Mouse (Mus musculus) retina, embryonic 14.5 days (tissue): ENCODE results near the gene Rab24.

ENCODE experiments used
- DNase-seq: peaks from one replicate; pipeline ENCODE4 v3.0.0-alpha.2; 2015; ENCODE audit warnings: low spot score

Gene Rab24

DNA sequence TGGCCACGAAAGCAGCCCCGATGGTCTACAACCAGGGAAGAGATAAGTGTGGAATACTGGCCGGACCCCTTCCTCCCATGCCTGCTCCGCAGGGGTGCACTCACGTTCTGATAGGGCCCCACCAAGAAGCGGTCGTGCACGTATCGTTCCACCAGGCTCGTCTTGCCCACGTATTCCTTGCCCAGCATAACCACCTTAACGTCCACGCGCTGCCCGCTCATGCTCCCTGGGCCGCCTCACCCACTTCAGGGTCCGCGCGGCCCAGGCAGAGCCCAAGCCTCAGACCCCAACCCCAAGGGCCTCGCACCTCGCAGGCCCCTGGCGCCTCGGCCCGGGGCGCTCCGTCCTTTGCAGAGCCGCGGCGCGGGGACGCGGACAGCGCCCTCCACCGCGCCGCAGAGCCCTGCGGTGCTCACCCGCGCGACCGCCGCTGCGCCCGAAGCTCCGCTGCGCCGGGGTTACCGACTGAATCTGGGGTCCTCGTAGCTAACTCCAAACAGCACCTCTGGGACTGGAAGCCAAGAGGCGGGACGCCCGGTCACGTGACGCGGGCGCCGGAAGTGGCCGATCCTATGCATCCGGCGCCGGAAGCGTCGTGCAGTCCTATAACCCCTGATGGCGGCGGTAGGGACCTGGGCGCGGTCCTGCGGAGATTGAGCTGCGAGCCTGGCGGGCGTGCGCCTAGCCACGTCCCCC is at the start of gene Rab24:
Gene Rab24, minus strand, starts transcription at position 513 of the 696 bp plus-strand sequence.
- DNase-seq = peak; percentile 95

GRCm38 (mm10) chr13:55371007-55371681 is 49.4 kb upstream of the Rab24 start:
- DNase-seq = no peak

GRCm38 (mm10) chr13:55370234-55370633 is 48.5 kb upstream of the Rab24 start:
- no peak for DNase-seq

GRCm38 (mm10) chr13:55369531-55370114 is 47.9 kb upstream of the Rab24 start, which contains the start of gene Rgs14:
Gene Rgs14, plus strand, starts transcription at chr13:55369732.
- no peak for DNase-seq

DNA sequence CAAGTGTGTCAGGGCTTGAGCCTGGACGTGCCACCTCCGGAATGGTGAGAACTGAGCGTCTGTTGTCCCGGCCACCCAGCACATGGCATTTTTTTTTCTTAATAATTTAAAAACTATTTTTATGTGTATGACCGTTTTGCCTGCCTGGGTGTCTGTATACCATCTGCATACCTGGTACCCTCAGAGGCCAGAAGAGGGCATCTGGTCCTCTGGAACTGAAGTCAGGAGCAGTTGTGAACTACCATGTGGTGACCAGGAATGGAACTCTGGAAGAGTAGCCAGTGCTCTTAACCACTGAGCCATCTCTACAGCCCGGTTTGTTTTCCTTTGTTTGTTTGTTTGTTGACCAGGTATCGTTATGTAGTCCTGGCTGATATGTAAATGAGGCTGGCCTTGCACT is 46.7 kb upstream of the Rab24 start:
- no peak for DNase-seq

DNA sequence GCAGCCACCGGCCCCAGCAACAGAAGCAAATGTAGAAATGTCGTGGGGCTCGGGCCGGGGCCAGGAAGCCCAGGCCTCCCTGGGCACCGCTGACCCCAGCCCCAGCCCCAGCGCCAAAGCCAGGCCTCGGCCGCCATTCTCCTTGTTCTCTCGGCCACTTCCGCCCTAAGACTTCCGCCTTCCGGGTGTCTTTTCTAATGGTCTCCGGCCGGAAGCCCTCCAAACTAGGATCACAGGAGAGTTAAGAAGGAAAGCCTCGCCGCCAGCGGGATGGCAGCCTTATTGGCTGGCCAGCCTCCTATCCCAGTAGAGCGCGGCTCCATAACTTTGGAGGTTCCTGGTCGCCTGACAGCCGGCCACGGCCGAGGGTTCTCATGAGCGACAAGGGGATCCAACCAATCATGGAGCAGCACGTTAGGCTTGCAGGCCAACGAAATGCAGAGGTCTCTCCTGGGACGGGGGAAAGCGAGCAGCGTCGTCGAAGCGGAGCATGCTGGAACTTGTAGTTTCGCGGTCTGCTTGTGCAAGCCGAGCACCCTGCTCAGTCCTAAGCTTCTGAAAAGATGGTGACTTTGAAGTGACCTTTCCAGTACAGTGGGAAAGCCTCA is 40.8 kb upstream of the Rab24 start, which contains the start of gene Lman2:
Gene Lman2, minus strand, starts transcription at position 331 of the 608 bp plus-strand sequence.
- peak; percentile 97 for DNase-seq

- DNase-seq = no peak
Observed at GRCm38 (mm10) chr13:55361974-55362452, 40.3 kb upstream of the Rab24 start.

DNA sequence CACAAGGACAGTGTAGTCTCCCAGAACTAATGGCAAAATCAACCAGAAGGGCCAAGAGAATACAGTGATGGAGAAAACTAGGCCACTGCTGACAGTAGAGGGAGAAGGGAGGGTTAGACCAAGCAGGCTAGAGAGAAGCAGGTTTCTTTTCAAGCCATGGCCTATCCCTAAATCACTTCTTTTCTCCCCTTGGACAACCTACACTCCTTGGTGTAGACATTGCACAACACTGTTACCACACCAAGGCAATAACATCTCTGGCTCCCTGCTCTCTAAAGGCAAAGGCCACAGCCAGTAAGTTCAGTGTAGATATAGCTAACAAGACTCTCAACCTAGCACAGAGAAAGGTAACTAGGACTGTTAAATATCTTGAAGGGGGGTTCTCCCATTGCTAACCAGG is 39.4 kb upstream of the Rab24 start:
- DNase-seq = no peak

- no peak for DNase-seq
Observed at GRCm38 (mm10) chr13:55346745-55347144, 25.0 kb upstream of the Rab24 start.

- DNase-seq = no peak
Observed at GRCm38 (mm10) chr13:55344286-55344685, 22.5 kb upstream of the Rab24 start.

GRCm38 (mm10) chr13:55342469-55342868 is 20.7 kb upstream of the Rab24 start:
- no peak for DNase-seq

DNA sequence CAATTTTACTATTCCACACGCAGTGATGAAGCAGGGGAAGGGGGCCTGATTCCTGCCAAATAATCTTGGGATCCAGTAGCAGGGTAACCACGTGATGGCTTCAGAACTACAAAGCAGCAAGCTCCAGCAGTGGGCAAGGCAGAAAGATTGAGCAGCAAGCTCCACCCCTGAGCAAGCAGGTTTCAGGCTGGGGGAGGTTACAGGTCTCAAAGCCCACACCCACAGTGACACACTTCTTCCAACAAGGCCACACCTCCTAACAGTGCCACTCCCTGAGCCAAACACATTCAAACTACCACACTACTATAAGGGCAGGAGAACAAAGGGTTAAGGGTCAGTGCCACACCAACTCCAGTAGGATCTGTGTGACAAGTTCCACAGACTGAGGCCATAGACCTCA is 17.5 kb upstream of the Rab24 start:
- DNase-seq = no peak

DNA sequence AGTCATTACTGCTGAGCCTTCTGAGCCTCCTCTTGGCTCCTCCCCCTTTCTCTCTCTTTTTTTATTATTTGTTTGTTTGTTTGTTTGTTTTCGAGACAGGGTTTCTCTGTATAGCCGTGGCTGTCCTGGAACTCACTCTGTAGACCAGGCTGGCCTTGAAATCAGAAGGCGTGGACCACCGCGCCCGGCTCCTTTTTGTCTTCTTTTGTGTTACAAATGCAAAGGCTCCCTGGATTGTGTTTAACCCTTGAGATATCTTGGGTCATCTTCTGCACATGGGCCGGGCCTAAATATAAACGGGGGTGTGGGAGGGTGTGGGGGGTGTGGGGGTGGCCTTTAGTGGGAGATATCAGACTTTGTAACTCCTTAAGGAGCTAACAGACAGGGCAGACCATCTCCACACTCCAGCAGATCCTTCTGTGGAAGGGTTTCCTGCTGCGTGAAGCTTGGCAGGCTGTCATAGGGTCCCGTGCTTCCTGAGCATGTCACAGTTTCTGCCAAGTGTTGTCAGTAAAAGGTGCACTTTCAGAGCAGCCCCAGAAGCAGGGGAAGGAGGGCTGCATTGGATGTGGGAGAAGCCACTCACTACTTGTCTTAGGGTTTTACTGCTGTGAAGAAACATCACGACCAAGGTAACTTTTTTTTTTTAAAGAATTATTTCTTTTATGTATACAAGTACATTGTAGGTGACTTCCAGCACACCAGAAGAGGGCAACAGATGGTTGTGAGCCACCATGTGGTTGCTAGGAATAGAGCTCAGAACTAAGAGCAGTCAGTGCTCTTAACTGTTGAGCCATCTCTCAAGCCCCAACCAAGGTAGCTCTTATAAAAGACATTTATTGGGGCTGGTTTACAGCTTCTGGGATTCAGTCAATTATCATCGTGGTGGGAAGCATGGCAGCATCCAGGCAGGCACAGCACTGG is 16.6 kb upstream of the Rab24 start:
- DNase-seq = no peak

- no peak for DNase-seq
Observed at GRCm38 (mm10) chr13:55337341-55337975, 15.7 kb upstream of the Rab24 start.

GRCm38 (mm10) chr13:55335701-55336100 is 14.0 kb upstream of the Rab24 start:
- DNase-seq = no peak

- no peak for DNase-seq
Observed at GRCm38 (mm10) chr13:55332331-55332730, 10.6 kb upstream of the Rab24 start.

- no peak for DNase-seq
Observed at GRCm38 (mm10) chr13:55330567-55331400, 9.0 kb upstream of the Rab24 start.

- DNase-seq = peak; percentile 84
Observed at GRCm38 (mm10) chr13:55329683-55330566, 8.2 kb upstream of the Rab24 start, which contains the start of gene Mxd3. Gene Mxd3, minus strand, starts transcription at chr13:55329823.

- DNase-seq = no peak
Observed at GRCm38 (mm10) chr13:55329109-55329682, 7.5 kb upstream of the Rab24 start.
